Mouse (Mus musculus): Measurements from ENCODE around the gene Rab11b.

GRCm38 (mm10) chr17:33773426-33773825 is 13.1 kb upstream of the Rab11b start:
- TF ChIP-seq CTCF (IDR thresholded peaks at IDR 0.05; ENCODE audit: insufficient read depth, low read length) (no peak), POLR2A (IDR thresholded peaks at IDR 0.05; ENCODE audit: borderline replicate concordance, extremely low read depth, low read depth, low read length) (no peak)

Data from lung, adult 2 months (tissue).